Mouse (Mus musculus) C2C12 (cell line): ENCODE measurements around the gene Arhgap15.

ENCODE experiments used
- CEBPB ChIP-seq: IDR thresholded peaks from one replicate; pipeline ENCODE4 v1.6.1; 2011; ENCODE audit warnings: low read depth, mild to moderate bottlenecking, control low read depth, moderate library complexity
- CTCF ChIP-seq: IDR thresholded peaks from one replicate; pipeline ENCODE4 v1.5.1; 2011; ENCODE audit not compliant: control insufficient read depth, insufficient read depth, insufficient read length
- FOSL1 ChIP-seq: IDR thresholded peaks from one replicate; pipeline ENCODE4 v1.8.0; 2011; ENCODE audit warnings: mild to moderate bottlenecking, low read length; ENCODE audit not compliant: poor library complexity, insufficient read depth, severe bottlenecking
- MAX ChIP-seq: IDR thresholded peaks from one replicate; pipeline ENCODE4 v1.6.1; 2011; ENCODE audit warnings: mild to moderate bottlenecking, control low read depth
- MYOD1 ChIP-seq: IDR thresholded peaks from one replicate; pipeline ENCODE4 v1.6.1; 2011; ENCODE audit warnings: low read depth; ENCODE audit not compliant: control insufficient read depth, insufficient read length
- MYOG ChIP-seq: IDR thresholded peaks from one replicate; pipeline ENCODE4 v1.6.1; 2011; ENCODE audit not compliant: control insufficient read depth, insufficient read length; ENCODE audit errors: extremely low read depth
- USF1 ChIP-seq: IDR thresholded peaks from one replicate; pipeline ENCODE4 v1.6.1; 2011; ENCODE audit warnings: low read depth, mild to moderate bottlenecking, control low read depth, moderate library complexity

- TF ChIP-seq MYOD1 (no peak), CTCF (no peak), MAX (no peak), USF1 (no peak), CEBPB (no peak), FOSL1 (no peak), MYOG (no peak)
Observed at GRCm38 (mm10) chr2:43815896-43816787, 67.5 kb downstream of the Arhgap15 start.
